Mouse (Mus musculus): ENCODE data around the gene Ppp2r1b. TPM values are rescaled to one million over a fixed set of nuclear protein-coding genes. Genes with fewer than 3 reads are reported as not detected.

Ppp2r1b gene
- total and polyA plus RNA-seq, 3 experiments: 39.6 to 66.6 (median 42.1) TPM

DNA sequence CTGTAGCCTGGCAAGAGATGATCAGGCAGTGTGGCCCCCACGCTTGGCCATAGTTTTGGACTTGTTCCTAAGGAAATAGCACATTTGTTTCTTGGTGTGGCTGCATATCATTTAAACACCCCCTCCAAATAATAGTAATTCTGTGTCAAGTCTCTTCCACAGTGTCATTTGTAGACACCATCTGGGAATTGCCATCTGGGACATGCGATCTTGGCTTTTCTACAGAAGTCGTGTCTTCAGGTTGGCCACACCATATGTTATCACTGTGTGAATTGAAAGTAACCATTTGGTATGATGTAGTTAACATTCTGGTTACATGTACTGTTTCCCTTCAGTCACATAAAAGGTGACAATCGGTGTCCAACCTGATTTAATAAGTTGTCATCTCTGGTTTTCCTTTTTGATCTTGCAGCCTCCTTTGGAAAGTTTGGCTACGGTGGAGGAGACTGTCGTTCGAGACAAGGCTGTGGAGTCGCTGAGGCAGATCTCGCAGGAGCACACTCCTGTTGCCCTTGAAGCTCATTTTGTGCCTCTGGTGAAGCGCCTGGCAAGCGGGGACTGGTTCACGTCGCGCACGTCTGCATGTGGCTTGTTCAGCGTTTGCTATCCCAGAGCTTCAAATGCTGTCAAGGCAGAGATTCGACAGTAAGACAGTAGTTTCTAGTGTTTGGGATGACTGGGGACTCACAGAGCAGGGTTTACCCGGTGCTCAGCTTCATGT is 16.2 kb downstream of the Ppp2r1b start:
- H3K9me3 ChIP-seq (replicated peaks; ENCODE audit: low read length): no peaks in the 10 kb centered on the region
- peaks cover 18% of the 10 kb centered on the region for H3K79me2 ChIP-seq (replicated peaks; ENCODE audit: control insufficient read depth, extremely low read depth, insufficient read depth, poor library complexity, severe bottlenecking)
- peaks cover 2 to 7% of the 10 kb centered on the region in 2 experiments for H3K4me1 ChIP-seq (ENCODE audit: control insufficient read depth in 1 of 2, insufficient read depth in 2 of 2)
- H3K36me3 ChIP-seq (replicated peaks in 1 of 2; ENCODE audit: control insufficient read depth in 1 of 2, insufficient read depth in 1 of 2, low read length in 1 of 2): peaks cover 63 to 73% of the 10 kb centered on the region in 2 experiments
- dilution Hi-C loops (cut with MboI; ENCODE audit: extremely low pct_ligation_motif_present, extremely low pct_unique_long_range_greater_than_20kb, low sequenced_read_pairs): no loop called here
- H3K9ac ChIP-seq (ENCODE audit: insufficient read depth, low read depth): no peak overlapping the region
- no peak for DNase-seq (ENCODE audit: extremely low read depth)
- in situ Hi-C loops (cut with MboI; ENCODE audit: low pct_ligation_motif_present, low pct_unique_long_range_greater_than_20kb, low sequenced_read_pairs): no loop called here
- no peak overlapping the region for H3K27ac ChIP-seq (ENCODE audit: insufficient read depth, low read depth)
- H3K27me3 ChIP-seq (replicated peaks): no peaks in the 10 kb centered on the region
- no peak overlapping the region for H3K4me3 ChIP-seq (replicated peaks in 1 of 3; ENCODE audit: low read depth in 2 of 3, low read length in 2 of 3, poor library complexity in 1 of 3)
- no peak for TF ChIP-seq GABPA (IDR thresholded peaks at IDR 0.05; ENCODE audit: insufficient replicate concordance, low read depth, low read length)
- no peak for TF ChIP-seq SIN3A (IDR thresholded peaks at IDR 0.05; ENCODE audit: low read length)
- no peak for TF ChIP-seq CHD2 (IDR thresholded peaks at IDR 0.05; ENCODE audit: low read length)
- no peak for TF ChIP-seq MAFK (IDR thresholded peaks at IDR 0.05; ENCODE audit: insufficient replicate concordance, low read length)
- TF ChIP-seq USF1 (IDR thresholded peaks at IDR 0.05; ENCODE audit: low read depth, low read length): no peak
- H3K4me2 ChIP-seq (ENCODE audit: insufficient read depth, low read depth, poor library complexity, severe bottlenecking): no peak overlapping the region

DNA sequence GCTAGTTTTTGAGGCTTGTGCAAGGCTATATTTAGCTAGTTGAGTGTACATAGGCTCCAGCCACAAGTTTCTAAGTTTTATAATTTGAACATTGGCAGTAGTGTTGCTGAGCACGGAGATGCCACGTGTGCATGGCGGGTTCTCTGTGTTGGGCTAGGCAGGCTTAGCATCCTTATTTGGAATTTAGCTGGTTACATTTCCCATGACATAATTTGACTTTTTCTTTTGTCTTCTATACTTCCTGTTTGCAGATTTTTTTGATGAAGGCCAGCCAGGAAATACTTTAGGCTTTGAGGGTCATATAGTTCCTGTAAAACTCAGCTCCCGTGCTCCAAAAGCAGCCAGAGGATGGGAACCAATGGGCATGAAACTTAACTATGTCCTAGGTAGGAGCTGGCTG is 18.7 kb downstream of the Ppp2r1b start:
- no peak overlapping the region for H3K4me2 ChIP-seq (ENCODE audit: insufficient read depth, low read depth, poor library complexity, severe bottlenecking)
- H3K79me2 ChIP-seq (replicated peaks; ENCODE audit: control insufficient read depth, extremely low read depth, insufficient read depth, poor library complexity, severe bottlenecking): peaks cover under 1% of the 10 kb centered on the region; the same call in 1 of the 2 replicates
- H3K36me3 ChIP-seq (replicated peaks in 1 of 2; ENCODE audit: control insufficient read depth in 1 of 2, insufficient read depth in 1 of 2, low read length in 1 of 2): peaks cover 85 to 95% of the 10 kb centered on the region in 2 experiments
- no peak overlapping the region for H3K9ac ChIP-seq (ENCODE audit: insufficient read depth, low read depth)
- in situ Hi-C loops (cut with MboI; ENCODE audit: low pct_ligation_motif_present, low pct_unique_long_range_greater_than_20kb, low sequenced_read_pairs) (no loop called here), dilution Hi-C loops (cut with MboI; ENCODE audit: extremely low pct_ligation_motif_present, extremely low pct_unique_long_range_greater_than_20kb, low sequenced_read_pairs) (no loop called here)
- peaks cover 0 to 2% of the 10 kb centered on the region in 2 experiments; a peak in 1 of 4 replicates for H3K4me1 ChIP-seq (ENCODE audit: control insufficient read depth in 1 of 2, insufficient read depth in 2 of 2)
- no peak for DNase-seq (ENCODE audit: extremely low read depth)
- no peaks in the 10 kb centered on the region for H3K9me3 ChIP-seq (replicated peaks; ENCODE audit: low read length)
- no peak overlapping the region for H3K27ac ChIP-seq (ENCODE audit: insufficient read depth, low read depth)
- H3K4me3 ChIP-seq (replicated peaks in 1 of 3; ENCODE audit: low read depth in 2 of 3, low read length in 2 of 3, poor library complexity in 1 of 3): no peak overlapping the region
- TF ChIP-seq SMC3 (IDR thresholded peaks at IDR 0.05; ENCODE audit: low read depth, low read length): no peak
- TF ChIP-seq PAX5 (IDR thresholded peaks at IDR 0.05; ENCODE audit: low read length): no peak
- no peak for TF ChIP-seq NELFE (IDR thresholded peaks at IDR 0.05; ENCODE audit: low read depth, low read length)
- no peak for TF ChIP-seq POLR2A (IDR thresholded peaks at IDR 0.05; ENCODE audit: low read depth, low read length)
- no peak for TF ChIP-seq MEF2A (IDR thresholded peaks at IDR 0.05; ENCODE audit: borderline replicate concordance, low read depth, low read length)
- no peak for TF ChIP-seq POLR2AphosphoS2 (IDR thresholded peaks at IDR 0.05; ENCODE audit: low read depth, low read length)
- no peak for TF ChIP-seq RAD21 (IDR thresholded peaks at IDR 0.05; ENCODE audit: low read depth, low read length)
- TF ChIP-seq EP300 (IDR thresholded peaks at IDR 0.05; ENCODE audit: low read length): no peak
- no peak for TF ChIP-seq ELF1 (IDR thresholded peaks at IDR 0.05; ENCODE audit: low read depth, low read length)
- TF ChIP-seq KAT2A (IDR thresholded peaks at IDR 0.05; ENCODE audit: insufficient replicate concordance, low read length): no peak
- TF ChIP-seq HCFC1 (IDR thresholded peaks at IDR 0.05; ENCODE audit: low read depth, low read length): no peak
- TF ChIP-seq RCOR1 (conservative IDR thresholded peaks at IDR 0.05; ENCODE audit: low read depth, low read length): no peak
- no peaks in the 10 kb centered on the region for H3K27me3 ChIP-seq (replicated peaks)
